Mouse (Mus musculus): ENCODE data around the gene Grin2a. TPM values are rescaled to one million over a fixed set of nuclear protein-coding genes. Genes with fewer than 3 reads are reported as not detected.

The Grin2a gene
- total and polyA plus RNA-seq, 3 experiments, result not detected

GRCm38 (mm10) chr16:9999926-10000325 lies 4.6 kb upstream of the Grin2a start:
- no peak overlapping the region for H3K27ac ChIP-seq (ENCODE audit: control insufficient read depth, low read depth, low read length)
- H3K4me3 ChIP-seq (ENCODE audit: control insufficient read depth in 1 of 2, insufficient read depth in 1 of 2, low read depth in 2 of 2, low read length in 2 of 2), result no peak overlapping the region

GRCm38 (mm10) chr16:9997931-9998330 lies 2.6 kb upstream of the Grin2a start:
- TF ChIP-seq MXI1 (IDR thresholded peaks at IDR 0.05; ENCODE audit: low read depth, low read length) (no peak), SMC3 (IDR thresholded peaks at IDR 0.05; ENCODE audit: low read depth, low read length) (0 out of 2 replicates have a peak, but pooled peaks have one; percentile 7), CTCF (IDR thresholded peaks at IDR 0.05 in 2 of 3, conservative IDR thresholded peaks at IDR 0.05 in 1 of 3; ENCODE audit: control insufficient read depth in 1 of 3, insufficient read depth in 1 of 3, low read depth in 2 of 3, low read length in 3 of 3, poor library complexity in 1 of 3, severe bottlenecking in 1 of 3) (peak in 1 of 3 experiments; percentile 28; a peak in 1 of 6 replicates)
- Histone ChIP-seq H3K27ac (ENCODE audit: control insufficient read depth, low read depth, low read length) (no peak overlapping the region), H3K4me3 (ENCODE audit: control insufficient read depth in 1 of 2, insufficient read depth in 1 of 2, low read depth in 2 of 2, low read length in 2 of 2) (no peak overlapping the region), H3K9me3 (replicated peaks; ENCODE audit: insufficient read depth, low read length) (no peaks in the 10 kb centered on the region), H3K4me1 (ENCODE audit: control insufficient read depth in 1 of 2, insufficient read depth in 2 of 2, low read length in 2 of 2) (no peaks in the 10 kb centered on the region), H3K79me2 (ENCODE audit: control insufficient read depth, insufficient read depth, low read length, poor library complexity) (no peaks in the 10 kb centered on the region), H3K36me3 (ENCODE audit: control insufficient read depth in 1 of 2, insufficient read depth in 2 of 2, low read length in 2 of 2) (no peaks in the 10 kb centered on the region), H3K9ac (ENCODE audit: control insufficient read depth, low read depth, low read length, poor library complexity, severe bottlenecking) (no peak overlapping the region), H3K27me3 (ENCODE audit: control insufficient read depth in 1 of 2, insufficient read depth in 2 of 2, low read length in 2 of 2) (no peaks in the 10 kb centered on the region)
- DNase-seq (ENCODE audit: low read depth, low spot score), result no peak

More at GRCm38 (mm10) chr16:9999926-10000325, 4.6 kb upstream of the Grin2a start:
- TF ChIP-seq ELF1 (IDR thresholded peaks at IDR 0.05; ENCODE audit: low read depth, low read length), result no peak
- TF ChIP-seq MXI1 (IDR thresholded peaks at IDR 0.05; ENCODE audit: low read depth, low read length), result no peak
- H3K9ac ChIP-seq (ENCODE audit: control insufficient read depth, low read depth, low read length, poor library complexity, severe bottlenecking), result no peak overlapping the region
- no peaks in the 10 kb centered on the region for H3K27me3 ChIP-seq (ENCODE audit: control insufficient read depth in 1 of 2, insufficient read depth in 2 of 2, low read length in 2 of 2)
- no peaks in the 10 kb centered on the region for H3K36me3 ChIP-seq (ENCODE audit: control insufficient read depth in 1 of 2, insufficient read depth in 2 of 2, low read length in 2 of 2)
- no peak for DNase-seq (ENCODE audit: low read depth, low spot score)
- no peaks in the 10 kb centered on the region for H3K9me3 ChIP-seq (replicated peaks; ENCODE audit: insufficient read depth, low read length)
- H3K79me2 ChIP-seq (ENCODE audit: control insufficient read depth, insufficient read depth, low read length, poor library complexity), result no peaks in the 10 kb centered on the region
- H3K4me1 ChIP-seq (ENCODE audit: control insufficient read depth in 1 of 2, insufficient read depth in 2 of 2, low read length in 2 of 2), result no peaks in the 10 kb centered on the region

DNA sequence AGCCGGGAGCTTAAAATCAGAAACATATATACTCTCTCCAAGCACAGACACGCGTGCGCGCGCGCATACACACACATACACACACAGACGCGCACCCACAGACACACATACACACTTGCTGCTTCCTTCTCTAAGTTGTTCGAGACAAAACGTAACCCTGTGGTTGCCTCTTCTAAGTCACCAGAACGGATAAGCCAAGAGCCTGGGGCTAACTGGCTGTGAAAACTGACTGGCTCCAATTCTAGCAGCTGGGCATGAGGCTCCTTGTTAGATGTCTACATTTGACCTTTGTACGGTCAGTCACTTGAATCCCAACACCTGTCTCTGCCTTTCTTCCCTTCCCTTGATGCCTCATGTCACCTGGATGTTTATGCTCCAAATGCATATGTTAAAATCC lies 452 bp upstream of the Grin2a start:
- DNase-seq (ENCODE audit: low read depth, low spot score), result no peak
- Histone ChIP-seq H3K9ac (ENCODE audit: control insufficient read depth, low read depth, low read length, poor library complexity, severe bottlenecking) (no peak overlapping the region), H3K79me2 (ENCODE audit: control insufficient read depth, insufficient read depth, low read length, poor library complexity) (no peaks in the 10 kb centered on the region), H3K4me1 (ENCODE audit: control insufficient read depth in 1 of 2, insufficient read depth in 2 of 2, low read length in 2 of 2) (no peaks in the 10 kb centered on the region), H3K27me3 (ENCODE audit: control insufficient read depth in 1 of 2, insufficient read depth in 2 of 2, low read length in 2 of 2) (no peaks in the 10 kb centered on the region), H3K4me3 (ENCODE audit: control insufficient read depth in 1 of 2, insufficient read depth in 1 of 2, low read depth in 2 of 2, low read length in 2 of 2) (no peak overlapping the region), H3K9me3 (replicated peaks; ENCODE audit: insufficient read depth, low read length) (no peaks in the 10 kb centered on the region), H3K27ac (ENCODE audit: control insufficient read depth, low read depth, low read length) (no peak overlapping the region), H3K36me3 (ENCODE audit: control insufficient read depth in 1 of 2, insufficient read depth in 2 of 2, low read length in 2 of 2) (no peaks in the 10 kb centered on the region)
- no peak for TF ChIP-seq CHD1 (IDR thresholded peaks at IDR 0.05; ENCODE audit: low read depth, low read length)
- no peak for TF ChIP-seq ZMIZ1 (IDR thresholded peaks at IDR 0.05; ENCODE audit: low read depth, low read length)
- no peak for TF ChIP-seq MEF2A (IDR thresholded peaks at IDR 0.05; ENCODE audit: extremely low read depth, insufficient replicate concordance, low read depth, low read length, poor library complexity, severe bottlenecking)
- no peak for TF ChIP-seq HCFC1 (IDR thresholded peaks at IDR 0.05; ENCODE audit: low read depth, low read length)
- TF ChIP-seq SIN3A (IDR thresholded peaks at IDR 0.05; ENCODE audit: low read length), result no peak
- TF ChIP-seq EP300 (IDR thresholded peaks at IDR 0.05; ENCODE audit: low read depth in 1 of 2, low read length in 2 of 2), result no peak
- TF ChIP-seq POLR2AphosphoS2 (IDR thresholded peaks at IDR 0.05; ENCODE audit: low read length), result no peak
- TF ChIP-seq MAX (IDR thresholded peaks at IDR 0.05; ENCODE audit: low read length), result no peak
- no peak for TF ChIP-seq BHLHE40 (IDR thresholded peaks at IDR 0.05; ENCODE audit: borderline replicate concordance, low read depth, low read length)
- no peak for TF ChIP-seq TBP (IDR thresholded peaks at IDR 0.05; ENCODE audit: low read depth, low read length)
- TF ChIP-seq CTCF (IDR thresholded peaks at IDR 0.05 in 2 of 3, conservative IDR thresholded peaks at IDR 0.05 in 1 of 3; ENCODE audit: control insufficient read depth in 1 of 3, insufficient read depth in 1 of 3, low read depth in 2 of 3, low read length in 3 of 3, poor library complexity in 1 of 3, severe bottlenecking in 1 of 3), result no peak
- TF ChIP-seq ETS1 (IDR thresholded peaks at IDR 0.05; ENCODE audit: low read depth, low read length), result no peak
- no peak for TF ChIP-seq GABPA (IDR thresholded peaks at IDR 0.05; ENCODE audit: low read depth, low read length)
- TF ChIP-seq MAFK (IDR thresholded peaks at IDR 0.05; ENCODE audit: borderline replicate concordance, low read depth, low read length), result no peak
- no peak for TF ChIP-seq RCOR1 (IDR thresholded peaks at IDR 0.05; ENCODE audit: low read depth, low read length)

Data from MEL (cell line).